Mouse (Mus musculus) heart, embryonic 15.5 days (tissue): ENCODE measurements around the gene Zfp771. TPM values are rescaled to one million over a fixed set of nuclear protein-coding genes. Genes with fewer than 3 reads are reported as not detected.

Experiments used
- ATAC-seq: fragments of 200-750 bp; cut with Nextera tagmentation; replicated peaks from 2 replicates; pipeline ENCODE4 v1.8.0; 2017; ENCODE audit warnings: low read depth, moderate TSS enrichment; ENCODE audit not compliant: insufficient number of reproducible peaks, insufficient read depth, low FRiP score
- H3K27ac ChIP-seq: fragments of 300-500 bp; sonication (generic); 2 replicates; pipeline ENCODE4 v1.5.1; 2015; ENCODE audit warnings: mild to moderate bottlenecking, inconsistent platforms
- H3K27me3 ChIP-seq: fragments of 300-500 bp; sonication (generic); 2 replicates; pipeline ENCODE4 v1.6.1; 2015; ENCODE audit warnings: inconsistent platforms
- H3K36me3 ChIP-seq: fragments of 300-500 bp; sonication (generic); 2 replicates; pipeline ENCODE4 v1.6.1; 2015; ENCODE audit warnings: mild to moderate bottlenecking, inconsistent platforms
- H3K4me1 ChIP-seq: fragments of 300-500 bp; sonication (generic); replicated peaks from 2 replicates; pipeline ENCODE4 v1.6.1; 2015; ENCODE audit warnings: inconsistent platforms
- H3K4me2 ChIP-seq: fragments of 300-500 bp; sonication (generic); 2 replicates; pipeline ENCODE4 v1.6.1; 2015; ENCODE audit warnings: inconsistent platforms, mild to moderate bottlenecking, moderate library complexity
- H3K4me3 ChIP-seq: fragments of 300-500 bp; sonication (generic); 2 replicates; pipeline ENCODE4 v1.5.1; 2015; ENCODE audit warnings: mild to moderate bottlenecking, inconsistent platforms
- H3K9ac ChIP-seq: fragments of 300-500 bp; sonication (generic); 2 replicates; pipeline ENCODE4 v1.6.1; 2015; ENCODE audit warnings: mild to moderate bottlenecking, inconsistent platforms
- H3K9me3 ChIP-seq: fragments of 300-500 bp; sonication (generic); replicated peaks from 2 replicates; pipeline ENCODE4 v1.6.1; 2016; ENCODE audit warnings: inconsistent platforms
- WGBS: fragments of 180-500 bp; shearing (Covaris S2); methylation state at CpG from one replicate; pipeline ENCODE4 v1.1.7; 2015; ENCODE audit warnings: mixed read lengths; 5-methylcytosine and 5-hydroxymethylcytosine counted together
- polyA plus RNA-seq: library from polyadenylated mRNA; unstranded; fragments of >200 nt; fragmentation: Nextera tagmentation; extraction: Ambion mirVana; gene quantifications from 2 replicates; pipeline ENCODE4 v1.2.1, GENCODE M21; 2015

The Zfp771 gene
- polyA plus RNA-seq, 1 experiment from 2014 or later: 32.0 TPM

- H3K4me1 ChIP-seq: peaks cover 26% of the 10 kb centered on the region
- H3K27me3 ChIP-seq: no peaks in the 10 kb centered on the region
- peak overlapping the region; percentile 76 for H3K4me3 ChIP-seq
- no peaks in the 10 kb centered on the region for H3K9me3 ChIP-seq
- H3K9ac ChIP-seq: 0 out of 2 replicates have a peak overlapping the region, but pooled peaks have one; percentile 70
- peaks cover 10% of the 10 kb centered on the region; the same call in 1 of the 2 replicates for H3K36me3 ChIP-seq
- peak overlapping the region; percentile 81 for H3K4me2 ChIP-seq
- ATAC-seq: no peak
- WGBS: 70% methylated on average over 8 of the region's 8 CpGs
- H3K27ac ChIP-seq: no peak overlapping the region
Observed at GRCm38 (mm10) chr7:127259186-127259905, 15.3 kb downstream of the Zfp771 start.

GRCm38 (mm10) chr7:127260309-127261111 lies 16.4 kb downstream of the Zfp771 start, which contains the start of gene Dctpp1:
Gene Dctpp1 (minus strand): TSS chr7:127260709.
- WGBS: under 1% methylated on average over 50 of the region's 50 CpGs
- H3K27me3 ChIP-seq: no peaks in the 10 kb centered on the region
- peaks cover 17% of the 10 kb centered on the region for H3K4me1 ChIP-seq
- peak within 1 kb of the TSS; percentile 81 for H3K4me2 ChIP-seq
- H3K9ac ChIP-seq: peak within 1 kb of the TSS; percentile 70
- H3K36me3 ChIP-seq: peaks cover 10% of the 10 kb centered on the region; the same call in 1 of the 2 replicates
- H3K9me3 ChIP-seq: no peaks in the 10 kb centered on the region
- ATAC-seq: peak; percentile 97
- H3K4me3 ChIP-seq: peak within 1 kb of the TSS; percentile 76
- H3K27ac ChIP-seq: peak within 1 kb of the TSS; percentile 36

- Histone ChIP-seq H3K27me3 (no peaks in the 10 kb centered on the region), H3K9me3 (no peaks in the 10 kb centered on the region), H3K4me2 (no peak overlapping the region), H3K36me3 (no peaks in the 10 kb centered on the region), H3K27ac (no peak overlapping the region), H3K4me3 (no peak overlapping the region), H3K9ac (no peak overlapping the region), H3K4me1 (peaks cover 17% of the 10 kb centered on the region)
- no peak for ATAC-seq
- WGBS: 73% methylated on average over 10 of the region's 10 CpGs
Observed at GRCm38 (mm10) chr7:127262218-127262961, 18.3 kb downstream of the Zfp771 start.

- Histone ChIP-seq H3K36me3 (peaks cover 5% of the 10 kb centered on the region; the same call in 1 of the 2 replicates), H3K4me1 (peaks cover 17% of the 10 kb centered on the region), H3K27ac (no peak overlapping the region), H3K4me2 (no peak overlapping the region), H3K27me3 (no peaks in the 10 kb centered on the region), H3K9me3 (no peaks in the 10 kb centered on the region), H3K4me3 (no peak overlapping the region), H3K9ac (no peak overlapping the region)
- 93% methylated on average over 3 of the region's 3 CpGs for WGBS
- no peak for ATAC-seq
Observed at GRCm38 (mm10) chr7:127263526-127263925, 19.5 kb downstream of the Zfp771 start.

GRCm38 (mm10) chr7:127270256-127270655 lies 26.2 kb downstream of the Zfp771 start:
- no peak overlapping the region for H3K4me3 ChIP-seq
- peaks cover 16% of the 10 kb centered on the region for H3K4me1 ChIP-seq
- no peaks in the 10 kb centered on the region for H3K9me3 ChIP-seq
- no peak overlapping the region for H3K9ac ChIP-seq
- no peaks in the 10 kb centered on the region for H3K27me3 ChIP-seq
- peaks cover 15% of the 10 kb centered on the region for H3K36me3 ChIP-seq
- no peak for ATAC-seq
- no peak overlapping the region for H3K27ac ChIP-seq
- 85% methylated on average over 2 of the region's 2 CpGs for WGBS
- no peak overlapping the region for H3K4me2 ChIP-seq

GRCm38 (mm10) chr7:127270666-127271065 lies 26.6 kb downstream of the Zfp771 start:
- ATAC-seq: no peak
- Histone ChIP-seq H3K9me3 (no peaks in the 10 kb centered on the region), H3K4me3 (no peak overlapping the region), H3K27me3 (no peaks in the 10 kb centered on the region), H3K4me2 (no peak overlapping the region), H3K9ac (no peak overlapping the region), H3K36me3 (peaks cover 15% of the 10 kb centered on the region), H3K27ac (no peak overlapping the region), H3K4me1 (peaks cover 16% of the 10 kb centered on the region)
- 89% methylated on average over 5 of the region's 5 CpGs for WGBS

- no peak overlapping the region for H3K4me3 ChIP-seq
- 90% methylated on average over 4 of the region's 4 CpGs for WGBS
- H3K36me3 ChIP-seq: peaks cover 15% of the 10 kb centered on the region
- H3K27ac ChIP-seq: no peak overlapping the region
- no peak overlapping the region for H3K9ac ChIP-seq
- H3K4me1 ChIP-seq: peaks cover 16% of the 10 kb centered on the region
- ATAC-seq: no peak
- H3K27me3 ChIP-seq: no peaks in the 10 kb centered on the region
- no peak overlapping the region for H3K4me2 ChIP-seq
- no peaks in the 10 kb centered on the region for H3K9me3 ChIP-seq
Observed at GRCm38 (mm10) chr7:127271093-127271492, 27.0 kb downstream of the Zfp771 start.

- Histone ChIP-seq H3K36me3 (peaks cover 15% of the 10 kb centered on the region), H3K4me2 (peak overlapping the region; percentile 90), H3K4me3 (peak overlapping the region; percentile 87), H3K9ac (no peak overlapping the region), H3K4me1 (peaks cover 16% of the 10 kb centered on the region), H3K27ac (no peak overlapping the region), H3K27me3 (no peaks in the 10 kb centered on the region), H3K9me3 (no peaks in the 10 kb centered on the region)
- no peak for ATAC-seq
- 92% methylated on average over 15 of the region's 15 CpGs for WGBS
Observed at GRCm38 (mm10) chr7:127272566-127272965, 28.5 kb downstream of the Zfp771 start.

- Histone ChIP-seq H3K27ac (peak overlapping the region; percentile 89), H3K4me3 (peak overlapping the region; percentile 87)
- ATAC-seq: peak; percentile 73
Observed at GRCm38 (mm10) chr7:127273118-127273923, 29.2 kb downstream of the Zfp771 start.

GRCm38 (mm10) chr7:127273925-127274789 lies 30.1 kb downstream of the Zfp771 start, which contains the start of gene Sephs2:
Gene Sephs2 (minus strand): TSS chr7:127274055.
- ATAC-seq: peak; percentile 91
- H3K27me3 ChIP-seq: no peaks in the 10 kb centered on the region
- peaks cover 9% of the 10 kb centered on the region for H3K36me3 ChIP-seq
- WGBS: under 1% methylated on average over 39 of the region's 39 CpGs
- peak within 1 kb of the TSS; percentile 90 for H3K4me2 ChIP-seq
- H3K27ac ChIP-seq: peak within 1 kb of the TSS; percentile 89
- H3K9me3 ChIP-seq: no peaks in the 10 kb centered on the region
- peak within 1 kb of the TSS; percentile 93 for H3K9ac ChIP-seq
- H3K4me3 ChIP-seq: peak within 1 kb of the TSS; percentile 87
- H3K4me1 ChIP-seq: peaks cover 18% of the 10 kb centered on the region

More at GRCm38 (mm10) chr7:127273118-127273923, 29.2 kb downstream of the Zfp771 start:
- H3K4me2 ChIP-seq: peak overlapping the region; percentile 90
- no peaks in the 10 kb centered on the region for H3K9me3 ChIP-seq
- H3K27me3 ChIP-seq: no peaks in the 10 kb centered on the region
- peak overlapping the region; percentile 93 for H3K9ac ChIP-seq
- peaks cover 16% of the 10 kb centered on the region for H3K4me1 ChIP-seq
- 11% methylated on average over 50 of the region's 50 CpGs for WGBS
- H3K36me3 ChIP-seq: peaks cover 12% of the 10 kb centered on the region
